Mouse (Mus musculus): Measurements from ENCODE around the gene Tpcn2. TPM values are rescaled to one million over a fixed set of nuclear protein-coding genes. Genes with fewer than 3 reads are reported as not detected.

Gene Tpcn2
- total and polyA plus RNA-seq, 3 experiments: 1.9 to 7.9 (median 3.0) TPM

DNA sequence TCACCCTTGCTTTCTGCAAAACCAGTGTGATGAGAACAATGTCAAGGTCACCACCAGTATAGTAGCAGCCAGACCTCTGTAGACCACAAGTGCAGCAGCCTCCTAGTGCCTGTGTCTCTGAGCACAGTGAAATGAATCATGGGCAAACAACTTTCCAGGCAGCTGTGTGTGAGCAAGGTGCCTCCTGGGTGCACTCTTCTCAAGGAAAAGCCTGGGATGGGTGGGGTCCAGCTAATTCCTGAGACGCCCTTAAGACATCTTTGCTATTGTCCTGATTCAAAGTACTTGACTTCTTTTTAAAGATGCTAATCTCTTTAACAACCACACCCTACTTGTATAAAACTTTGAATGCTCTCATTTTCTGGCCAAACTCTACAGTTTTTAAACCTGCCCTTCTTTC lies 144.7 kb downstream of the Tpcn2 start:
- Histone ChIP-seq H3K27me3 (ENCODE audit: control insufficient read depth, insufficient read depth, low read length) (no peaks in the 10 kb centered on the region), H3K4me1 (ENCODE audit: control insufficient read depth, insufficient read depth, low read length) (no peaks in the 10 kb centered on the region), H3K9ac (ENCODE audit: low read depth, low read length) (no peak overlapping the region), H3K4me3 (no peak overlapping the region), H3K79me2 (replicated peaks; ENCODE audit: control insufficient read depth, insufficient read depth, low read length) (no peaks in the 10 kb centered on the region), H3K36me3 (ENCODE audit: control insufficient read depth, insufficient read depth, low read length) (no peaks in the 10 kb centered on the region), H3K27ac (no peak overlapping the region)
- DNase-seq: no peak
- intact Hi-C loops (cut with DNase I): no loop called here
- 59% methylated on average over 1 of the region's 1 CpGs for WGBS
- TF ChIP-seq POLR2A (IDR thresholded peaks at IDR 0.05; ENCODE audit: insufficient read depth, low read depth, low read length): no peak
- TF ChIP-seq EP300 (IDR thresholded peaks at IDR 0.05; ENCODE audit: insufficient read depth, low read depth, low read length): no peak
- TF ChIP-seq CTCF (IDR thresholded peaks at IDR 0.05): peak; percentile 28; the same call in 1 of the 2 replicates

- Histone ChIP-seq H3K4me1 (ENCODE audit: control insufficient read depth, insufficient read depth, low read length) (no peaks in the 10 kb centered on the region), H3K4me3 (no peak overlapping the region), H3K9ac (ENCODE audit: low read depth, low read length) (no peak overlapping the region), H3K36me3 (ENCODE audit: control insufficient read depth, insufficient read depth, low read length) (no peaks in the 10 kb centered on the region), H3K27ac (no peak overlapping the region), H3K79me2 (replicated peaks; ENCODE audit: control insufficient read depth, insufficient read depth, low read length) (no peaks in the 10 kb centered on the region), H3K27me3 (ENCODE audit: control insufficient read depth, insufficient read depth, low read length) (no peaks in the 10 kb centered on the region)
- TF ChIP-seq EP300 (IDR thresholded peaks at IDR 0.05; ENCODE audit: insufficient read depth, low read depth, low read length) (no peak), CTCF (IDR thresholded peaks at IDR 0.05) (peak; percentile 30)
- WGBS: 85% methylated on average over 1 of the region's 1 CpGs
- intact Hi-C loops (cut with DNase I): no loop called here
- no peak for DNase-seq
Measured at GRCm38 (mm10) chr7:145137871-145138270, 145.9 kb downstream of the Tpcn2 start.

DNA sequence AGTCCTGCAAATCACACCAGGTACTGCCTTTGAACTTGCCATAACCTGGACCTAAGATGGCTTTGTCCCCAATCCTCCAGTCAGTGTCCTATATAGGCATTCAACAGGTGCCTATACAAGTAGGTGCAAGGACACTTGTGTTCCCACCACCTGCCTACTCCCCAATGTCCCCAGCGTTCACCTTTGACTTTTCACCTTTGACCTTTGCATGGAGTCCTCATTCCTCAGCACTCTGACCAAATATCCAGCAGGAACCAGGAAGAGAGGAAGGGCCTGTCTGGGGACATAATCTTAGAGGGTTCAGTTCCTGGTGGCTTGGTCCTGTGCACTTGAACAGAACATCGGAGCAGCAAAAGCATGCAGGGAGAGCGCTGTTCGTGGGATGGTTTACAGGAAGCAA lies 147.0 kb downstream of the Tpcn2 start:
- Histone ChIP-seq H3K4me3 (no peak overlapping the region), H3K27me3 (ENCODE audit: control insufficient read depth, insufficient read depth, low read length) (no peaks in the 10 kb centered on the region), H3K27ac (no peak overlapping the region), H3K79me2 (replicated peaks; ENCODE audit: control insufficient read depth, insufficient read depth, low read length) (no peaks in the 10 kb centered on the region), H3K36me3 (ENCODE audit: control insufficient read depth, insufficient read depth, low read length) (no peaks in the 10 kb centered on the region), H3K4me1 (ENCODE audit: control insufficient read depth, insufficient read depth, low read length) (no peaks in the 10 kb centered on the region), H3K9ac (ENCODE audit: low read depth, low read length) (no peak overlapping the region)
- DNase-seq: no peak
- TF ChIP-seq CTCF (IDR thresholded peaks at IDR 0.05) (no peak), EP300 (IDR thresholded peaks at IDR 0.05; ENCODE audit: insufficient read depth, low read depth, low read length) (no peak), POLR2A (IDR thresholded peaks at IDR 0.05; ENCODE audit: insufficient read depth, low read depth, low read length) (no peak)
- intact Hi-C loops (cut with DNase I): no loop called here
- WGBS: 82% methylated on average over 4 of the region's 4 CpGs

Other genes starting within 250 kb of the Tpcn2 start
- not detected for gene 1810010D01Rik, start 75.9 kb downstream of the Tpcn2 start, total RNA-seq (2021)
- gene 1810010D01Rik, start 75.9 kb downstream of the Tpcn2 start, polyA plus RNA-seq (2012; rRNA removed): 0.37 TPM in 1 of 2 replicates, not detected in the other
- 1 to 10 TPM; 2.9 to 4.0 TPM for gene Mrgprf, start 16.8 kb upstream of the Tpcn2 start, total RNA-seq (2021)
- 10.8 and 16.4 TPM in 2 replicates for gene Mrgprf, start 16.8 kb upstream of the Tpcn2 start, polyA plus RNA-seq (2012; rRNA removed)
- gene Mrgprd, start 30.8 kb upstream of the Tpcn2 start, total RNA-seq (2021): not detected
- not detected in 2 replicates for gene Mrgprd, start 30.8 kb upstream of the Tpcn2 start, polyA plus RNA-seq (2012; rRNA removed)

All from heart, adult 2 months (tissue).